Comparison of ENCODE assay signal across 15 mouse cellular contexts in genomic region chr11:54108894-54109293, GRCm38 (mm10). TPM values are rescaled to one million over a fixed set of nuclear protein-coding genes. Genes with fewer than 3 reads are reported as not detected.
DNase-seq lines count a peak whose midpoint lies in the region; ATAC-seq lines count a peak whose summit lies in the region.
"Had no signal": no experiment of that assay in that cellular context is flagged by ENCODE, and none has a peak within 500 bp of the region (broad histone marks: within the 10 kb centered on the region; RNA-seq: fewer than 3 reads in every experiment).

No protein-coding gene starts in this region.

- WGBS in liver, embryonic 16.5 days (ENCODE audit: insufficient replicate concordance): 53% methylated on average over 5 of the region's 5 CpGs
- 70% methylated on average over 5 of the region's 5 CpGs for WGBS in liver, embryonic 12.5 days (ENCODE audit: insufficient replicate concordance)
- WGBS in heart, embryonic 13.5 days: 39% methylated on average over 5 of the region's 5 CpGs

- no peak overlapping the region for H3K4me3 ChIP-seq in liver, embryonic 16.5 days (ENCODE audit: low read depth, low read length)
- H3K4me3 ChIP-seq in liver, embryonic 12.5 days: no peak overlapping the region
- H3K4me3 ChIP-seq in heart, embryonic 13.5 days: no peak overlapping the region
- H3K4me3 ChIP-seq: forebrain, embryonic 15.5 days; liver, embryonic 13.5 days; midbrain, embryonic 12.5 days; neural tube, embryonic 12.5 days; stomach, embryonic 15.5 days had no signal

- peaks cover 2% of the 10 kb centered on the region; the same call in 1 of the 2 replicates for H3K4me1 ChIP-seq in liver, embryonic 16.5 days (ENCODE audit: control insufficient read depth, low read depth, low read length)
- peaks cover 20% of the 10 kb centered on the region for H3K4me1 ChIP-seq in liver, embryonic 12.5 days
- peaks cover 79% of the 10 kb centered on the region for H3K4me1 ChIP-seq in heart, embryonic 13.5 days

- H3K4me2 ChIP-seq in liver, embryonic 16.5 days (ENCODE audit: low read depth, low read length): no peak overlapping the region
- H3K4me2 ChIP-seq in liver, embryonic 12.5 days: no peak overlapping the region
- H3K4me2 ChIP-seq in heart, embryonic 13.5 days: no peak overlapping the region
- H3K4me2 ChIP-seq: forebrain, embryonic 15.5 days; hindbrain, embryonic 14.5 days; liver, embryonic 13.5 days; midbrain, embryonic 12.5 days; neural tube, embryonic 12.5 days; stomach, embryonic 15.5 days had no signal

- no peak overlapping the region for H3K9ac ChIP-seq in liver, embryonic 16.5 days (ENCODE audit: low read depth, low read length)
- H3K9ac ChIP-seq in liver, embryonic 12.5 days: no peak overlapping the region
- no peak overlapping the region; the same call in 1 of the 2 replicates for H3K9ac ChIP-seq in heart, embryonic 13.5 days
- H3K9ac ChIP-seq: forebrain, embryonic 15.5 days; hindbrain, embryonic 14.5 days; liver, embryonic 13.5 days; midbrain, embryonic 12.5 days; neural tube, embryonic 12.5 days; stomach, embryonic 15.5 days had no signal

- H3K27ac ChIP-seq in liver, embryonic 16.5 days (ENCODE audit: low read length): no peak overlapping the region
- no peak overlapping the region for H3K27ac ChIP-seq in liver, embryonic 12.5 days
- H3K27ac ChIP-seq in heart, embryonic 13.5 days (replicated peaks): peak overlapping the region; percentile 68
- H3K27ac ChIP-seq: forebrain, embryonic 15.5 days; hindbrain, embryonic 14.5 days; liver, embryonic 13.5 days; midbrain, embryonic 12.5 days; neural tube, embryonic 12.5 days; stomach, embryonic 15.5 days had no signal

- H3K27me3 ChIP-seq in liver, embryonic 16.5 days (ENCODE audit: control insufficient read depth, insufficient read depth, low read depth, low read length): no peaks in the 10 kb centered on the region
- peaks cover 9% of the 10 kb centered on the region; the same call in 1 of the 2 replicates for H3K27me3 ChIP-seq in liver, embryonic 12.5 days (replicated peaks)
- no peaks in the 10 kb centered on the region for H3K27me3 ChIP-seq in heart, embryonic 13.5 days (replicated peaks)
- H3K27me3 ChIP-seq: forebrain, embryonic 15.5 days; liver, embryonic 13.5 days; midbrain, embryonic 12.5 days; neural tube, embryonic 12.5 days; stomach, embryonic 15.5 days had no signal

- no peaks in the 10 kb centered on the region for H3K9me3 ChIP-seq in liver, embryonic 16.5 days (replicated peaks; ENCODE audit: control insufficient read depth, low read length)
- H3K9me3 ChIP-seq in liver, embryonic 12.5 days (replicated peaks): no peaks in the 10 kb centered on the region
- no peaks in the 10 kb centered on the region for H3K9me3 ChIP-seq in heart, embryonic 13.5 days
- H3K9me3 ChIP-seq: forebrain, embryonic 15.5 days; liver, embryonic 13.5 days; midbrain, embryonic 12.5 days; neural tube, embryonic 12.5 days; stomach, embryonic 15.5 days had no signal

- peak; percentile 30; the same call in 1 of the 2 replicates for ATAC-seq in liver, embryonic 16.5 days (ENCODE audit: low read depth)
- ATAC-seq in liver, embryonic 12.5 days: no peak
- no peak for ATAC-seq in heart, embryonic 13.5 days (ENCODE audit: extremely low read depth, insufficient number of reproducible peaks, low FRiP score, low TSS enrichment)
- ATAC-seq: activated CD4-positive, CD25-positive, alpha-beta regulatory T cell, adult 4 months; forebrain, embryonic 15.5 days had no signal

- DNase-seq in heart, adult 18-20 months: peak; percentile 83 to 89
- peak; percentile 65 to 83 for DNase-seq in kidney, postnatal 25 days
- no peak for DNase-seq in frontal cortex, postnatal 36 days (ENCODE audit: low spot score in 2 of 2)
- no peak for DNase-seq in retina, postnatal 1 day
- DNase-seq: liver, embryonic 13.5 days; right cerebral cortex, postnatal 25 days had no signal

- H3K36me3 ChIP-seq in liver, embryonic 16.5 days (ENCODE audit: control insufficient read depth, insufficient read depth): no peaks in the 10 kb centered on the region
- no peaks in the 10 kb centered on the region for H3K36me3 ChIP-seq in liver, embryonic 12.5 days
- H3K36me3 ChIP-seq in heart, embryonic 13.5 days: peaks cover 19% of the 10 kb centered on the region
- H3K36me3 ChIP-seq: forebrain, embryonic 15.5 days; liver, embryonic 13.5 days; midbrain, embryonic 12.5 days; neural tube, embryonic 12.5 days; stomach, embryonic 15.5 days had no signal

RNA-seq across cellular contexts. Expression of gene P4ha2, which starts 9.0 kb away (rescaled TPM):
- 8.0 TPM in 2 replicates for polyA plus RNA-seq in liver, embryonic 16.5 days (2015; fragmentation: Nextera tagmentation; extraction: Ambion mirVana)
- 9.9 and 10.3 TPM in 2 replicates for polyA plus RNA-seq in liver, embryonic 12.5 days (2016; fragmentation: Nextera tagmentation; extraction: Ambion mirVana)
- 10 to 100 TPM; 55.4 to 77.7 TPM for total RNA-seq in heart, adult 18-20 months (2021)
- 44.7 and 51.5 TPM in 2 replicates for polyA plus RNA-seq in heart, embryonic 13.5 days (2015; fragmentation: Nextera tagmentation; extraction: Ambion mirVana)
- polyA plus RNA-seq: activated CD4-positive, CD25-positive, alpha-beta regulatory T cell, adult 4 months had no signal

RNA-seq across cellular contexts. Expression of gene Pdlim4, which starts 40.1 kb away (rescaled TPM):
- polyA plus RNA-seq in liver, embryonic 16.5 days (2015; fragmentation: Nextera tagmentation; extraction: Ambion mirVana): 3.2 and 4.0 TPM in 2 replicates
- 4.4 and 4.9 TPM in 2 replicates for polyA plus RNA-seq in liver, embryonic 12.5 days (2016; fragmentation: Nextera tagmentation; extraction: Ambion mirVana)
- total RNA-seq in heart, adult 18-20 months (2021): 10 to 100 TPM; 30.2 to 31.9 TPM
- polyA plus RNA-seq in heart, embryonic 13.5 days (2015; fragmentation: Nextera tagmentation; extraction: Ambion mirVana): 9.5 and 9.7 TPM in 2 replicates

Comparison
In these comparisons a context has a peak if more than half of its experiments do, and no peak if none do; other contexts are left out.
1. DNase-seq: peak in heart, adult 18-20 months (2 of 2) and kidney, postnatal 25 days (2 of 2); none in frontal cortex, postnatal 36 days (0 of 2) and retina, postnatal 1 day (single experiment).